Mouse (Mus musculus) forebrain, postnatal 0 days (tissue): ENCODE data around the gene Josd2. TPM values are rescaled to one million over a fixed set of nuclear protein-coding genes. Genes with fewer than 3 reads are reported as not detected.

Experiments used
- ATAC-seq: fragments of 200-750 bp; cut with Nextera tagmentation; 2 replicates; pipeline ENCODE4 v1.8.0; 2017; ENCODE audit warnings: mild to moderate bottlenecking, moderate library complexity
- DNase-seq: peaks from one replicate; pipeline ENCODE4 v3.0.0-alpha.2; 2015
- H3K27ac ChIP-seq: fragments of 300-500 bp; sonication (generic); 2 replicates; pipeline ENCODE4 v1.5.1; 2014; ENCODE audit warnings: low read depth, mild to moderate bottlenecking, antibody characterized with exemption, low read length, moderate library complexity, mixed read lengths
- H3K27me3 ChIP-seq: fragments of 300-500 bp; sonication (generic); 2 replicates; pipeline ENCODE4 v1.6.1; 2014; ENCODE audit warnings: mild to moderate bottlenecking, low read length, mixed read lengths; ENCODE audit not compliant: insufficient read depth
- H3K36me3 ChIP-seq: fragments of 300-500 bp; sonication (generic); 2 replicates; pipeline ENCODE4 v1.6.1; 2014; ENCODE audit warnings: mild to moderate bottlenecking, moderate library complexity; ENCODE audit not compliant: insufficient read depth
- H3K4me1 ChIP-seq: fragments of 300-500 bp; sonication (generic); 2 replicates; pipeline ENCODE4 v1.6.1; 2014; ENCODE audit warnings: antibody characterized with exemption; ENCODE audit not compliant: insufficient read depth
- H3K4me2 ChIP-seq: fragments of 300-500 bp; sonication (generic); 2 replicates; pipeline ENCODE4 v1.6.1; 2014; ENCODE audit warnings: low read depth, mild to moderate bottlenecking, moderate library complexity
- H3K4me3 ChIP-seq: fragments of 300-500 bp; sonication (generic); 2 replicates; pipeline ENCODE4 v1.5.1; 2014; ENCODE audit warnings: low read depth, low read length, mixed read lengths
- H3K9ac ChIP-seq: fragments of 300-500 bp; sonication (generic); 2 replicates; pipeline ENCODE4 v1.6.1; 2014; ENCODE audit warnings: mild to moderate bottlenecking
- H3K9me3 ChIP-seq: fragments of 300-500 bp; sonication (generic); 2 replicates; pipeline ENCODE4 v1.6.1; 2016; ENCODE audit warnings: low read length
- CTCF ChIP-seq: sonication (generic); IDR thresholded peaks from 2 replicates; pipeline ENCODE4 v1.5.1; 2016; ENCODE audit warnings: antibody characterized with exemption, control low read depth, low read depth
- WGBS: fragments of 180-500 bp; shearing (Covaris S2); extraction: QIAGEN DNeasy Blood & Tissue Kit; methylation state at CpG from one replicate; pipeline ENCODE4 v1.1.7; 2014; 5-methylcytosine and 5-hydroxymethylcytosine counted together
- polyA plus RNA-seq: library from polyadenylated mRNA; unstranded; fragments of >200 nt; fragmentation: Nextera tagmentation; extraction: Ambion mirVana; gene quantifications from 2 replicates; pipeline ENCODE4 v1.2.1, GENCODE M21; 2015
- total RNA-seq: library from RNA; depleted of rRNA; stranded (reverse); fragments of >200 nt; gene quantifications from 2 replicates; pipeline ENCODE4 v1.2.3, GENCODE M21; 2014

Josd2 gene
- total and polyA plus RNA-seq, 2 experiments from 2014 or later = 27.6 to 28.6 TPM

DNA sequence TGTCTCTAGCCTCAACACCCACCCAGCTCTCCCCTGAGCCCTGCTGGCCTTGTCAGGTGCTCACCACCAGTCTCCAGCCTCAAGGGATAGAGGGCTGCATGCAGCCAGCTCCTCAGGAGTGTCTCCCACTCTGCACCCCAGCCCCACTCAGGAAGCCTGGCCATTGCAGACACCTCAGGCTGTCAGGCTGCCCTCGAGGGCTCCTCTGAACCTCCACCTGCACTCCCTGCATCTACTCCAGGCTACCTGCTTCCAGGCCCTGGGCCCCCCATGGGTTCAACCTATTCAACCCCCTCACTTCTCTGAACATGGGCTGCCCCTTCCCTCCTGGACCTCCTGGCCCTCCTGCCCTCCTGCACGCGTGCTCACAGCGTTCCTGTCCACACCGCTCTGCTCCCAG, 23.6 kb downstream of the Josd2 start:
- TF ChIP-seq CTCF = no peak

DNA sequence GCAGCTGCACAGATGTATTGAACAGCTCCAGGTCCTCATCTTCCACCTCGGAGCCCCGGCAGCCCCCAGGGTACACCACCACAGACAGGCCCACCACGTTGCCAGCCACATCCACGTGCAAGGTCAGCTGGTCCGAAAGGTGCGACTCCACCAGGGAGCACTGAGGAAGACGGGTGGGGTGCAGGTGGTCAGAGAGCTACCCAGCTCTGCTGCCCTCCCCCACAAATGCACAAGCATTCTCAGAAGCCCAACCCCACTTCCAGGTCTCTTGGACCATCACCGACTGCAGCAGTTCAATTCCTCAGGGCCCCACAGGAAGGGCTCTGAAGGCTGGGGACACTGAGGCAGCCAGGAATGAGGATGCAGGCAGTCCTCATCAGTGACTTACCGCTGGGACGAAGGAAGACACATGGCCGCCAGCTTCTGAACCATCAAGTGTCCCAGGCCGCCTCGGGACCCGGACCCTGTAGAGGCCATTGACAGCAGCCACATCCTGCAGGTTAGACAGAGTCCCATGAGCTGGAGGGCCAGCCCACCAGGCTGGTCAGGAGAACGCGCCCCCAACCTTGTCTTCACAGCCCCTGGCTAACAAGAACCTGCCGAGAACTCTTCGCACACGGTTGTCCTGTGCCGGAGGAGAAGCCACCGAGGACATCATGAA, 24.5 kb downstream of the Josd2 start:
- no peak for DNase-seq
- H3K27ac ChIP-seq = no peak overlapping the region
- H3K4me2 ChIP-seq = no peak overlapping the region
- TF ChIP-seq CTCF = no peak
- WGBS = 94% methylated on average over 21 of the region's 21 CpGs
- no peak for ATAC-seq
- peaks cover 45% of the 10 kb centered on the region for H3K36me3 ChIP-seq
- H3K4me3 ChIP-seq = no peak overlapping the region
- H3K9ac ChIP-seq = no peak overlapping the region
- peaks cover 13% of the 10 kb centered on the region for H3K4me1 ChIP-seq
- no peaks in the 10 kb centered on the region for H3K27me3 ChIP-seq
- H3K9me3 ChIP-seq = no peaks in the 10 kb centered on the region

More for the DNA sequence above, 23.6 kb downstream of the Josd2 start:
- 90% methylated on average over 5 of the region's 5 CpGs for WGBS
- no peak overlapping the region for H3K4me2 ChIP-seq
- no peaks in the 10 kb centered on the region for H3K27me3 ChIP-seq
- peaks cover 12% of the 10 kb centered on the region for H3K4me1 ChIP-seq
- ATAC-seq (no peak), DNase-seq (no peak)
- no peaks in the 10 kb centered on the region for H3K9me3 ChIP-seq
- no peak overlapping the region for H3K9ac ChIP-seq
- peaks cover 45% of the 10 kb centered on the region for H3K36me3 ChIP-seq
- no peak overlapping the region for H3K27ac ChIP-seq
- H3K4me3 ChIP-seq = no peak overlapping the region

DNA sequence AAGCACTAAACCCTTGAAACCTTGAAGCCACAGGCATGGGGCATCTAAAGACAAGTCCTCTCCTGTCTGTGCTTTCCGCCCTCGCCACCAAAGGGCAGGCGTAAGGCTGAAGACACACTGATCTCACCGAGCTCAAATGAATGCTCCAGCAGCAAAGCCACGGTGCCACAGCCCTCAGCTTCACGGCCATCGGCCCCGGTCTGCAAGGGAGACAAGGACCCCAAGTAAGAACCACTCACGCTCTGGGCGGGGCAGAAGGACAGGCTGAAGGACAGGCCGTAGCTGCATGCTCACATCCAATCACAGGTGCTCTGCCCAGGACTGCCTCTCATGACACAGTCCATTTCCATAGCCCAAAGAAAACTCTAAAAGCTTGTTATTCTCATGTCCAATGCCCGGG, 26.9 kb downstream of the Josd2 start:
- TF ChIP-seq CTCF = no peak
- DNase-seq = no peak
- H3K9ac ChIP-seq = 0 out of 2 replicates have a peak overlapping the region, but pooled peaks have one; percentile 98
- H3K4me3 ChIP-seq = no peak overlapping the region
- H3K36me3 ChIP-seq = peaks cover 36% of the 10 kb centered on the region
- WGBS = 93% methylated on average over 12 of the region's 12 CpGs
- no peak overlapping the region for H3K27ac ChIP-seq
- H3K4me1 ChIP-seq = peaks cover 17% of the 10 kb centered on the region
- H3K9me3 ChIP-seq = no peaks in the 10 kb centered on the region
- no peak overlapping the region for H3K4me2 ChIP-seq
- no peaks in the 10 kb centered on the region for H3K27me3 ChIP-seq
- ATAC-seq = no peak

DNA sequence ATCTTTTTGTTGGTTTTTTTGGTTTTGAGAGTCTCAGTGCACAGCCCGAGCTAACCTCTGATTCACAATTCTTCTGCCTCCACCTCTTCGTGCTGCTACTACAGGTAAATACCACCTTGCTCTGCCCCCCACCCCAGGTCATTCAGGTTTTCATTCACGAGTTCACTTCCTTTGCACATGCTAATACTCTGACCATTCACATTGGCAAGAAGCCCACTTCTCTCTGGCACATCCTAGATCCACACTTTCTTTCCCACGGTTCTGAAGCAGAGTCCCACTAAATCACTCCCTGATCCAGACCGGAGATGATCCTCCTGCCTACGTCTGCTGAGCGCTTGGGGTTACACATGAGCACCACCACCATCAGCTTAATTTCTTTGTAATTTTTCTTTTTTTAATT, 27.3 kb downstream of the Josd2 start:
- ATAC-seq (no peak), DNase-seq (no peak)
- Histone ChIP-seq H3K4me3 (peak overlapping the region; percentile 88), H3K4me2 (peak overlapping the region; percentile 70), H3K9ac (peak overlapping the region; percentile 98), H3K9me3 (no peaks in the 10 kb centered on the region), H3K27ac (no peak overlapping the region), H3K4me1 (peaks cover 17% of the 10 kb centered on the region), H3K36me3 (peaks cover 32% of the 10 kb centered on the region), H3K27me3 (no peaks in the 10 kb centered on the region)
- WGBS = 67% methylated on average over 7 of the region's 7 CpGs
- no peak for TF ChIP-seq CTCF

DNA sequence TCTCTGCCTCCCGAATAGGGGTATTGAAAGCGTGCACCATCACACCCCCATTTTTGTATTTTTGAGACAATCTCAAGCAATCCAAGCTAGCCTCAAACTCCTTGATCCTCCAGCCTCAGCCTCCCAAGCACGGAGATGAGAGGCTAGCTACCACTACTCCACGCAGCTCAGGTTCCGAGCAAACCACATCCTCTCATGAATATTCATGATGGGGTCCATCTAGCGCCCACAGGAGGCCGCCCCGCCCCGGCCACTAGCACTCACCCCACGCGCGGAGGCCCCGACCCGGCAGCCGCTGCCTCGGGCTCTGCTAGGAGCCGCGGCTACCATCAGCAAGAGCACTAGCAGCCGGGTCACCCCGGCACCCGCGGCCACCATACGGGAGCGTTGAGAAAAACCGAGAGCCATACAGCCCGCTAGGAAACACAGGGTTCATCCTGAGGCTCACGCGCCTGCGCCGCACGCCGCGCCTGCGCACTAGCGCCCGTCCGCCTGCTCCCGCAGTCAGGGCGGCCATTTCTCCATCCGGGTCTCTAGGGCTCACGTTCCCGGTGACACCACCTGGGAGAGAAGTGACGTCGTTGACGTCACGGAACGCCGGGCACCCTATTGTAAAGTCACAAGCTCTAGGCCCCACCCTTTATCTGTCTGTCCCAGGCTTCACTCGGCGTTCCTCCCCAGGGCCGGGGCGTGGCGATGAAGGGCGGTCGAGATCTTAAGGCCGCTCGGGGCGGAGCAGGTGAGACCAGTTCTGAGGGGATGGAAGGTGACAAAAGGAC, 28.4 kb downstream of the Josd2 start, which contains the start of the genes Emc10 and Fam71e1:
Emc10 (minus strand) TSS at position 538 of the 779 bp plus-strand sequence.
Fam71e1 (plus strand) TSS at position 590 of the 779 bp plus-strand sequence.
- DNase-seq = peak; percentile 100
- under 1% methylated on average over 58 of the region's 58 CpGs for WGBS
- Histone ChIP-seq H3K9ac (peak within 1 kb of the TSS; percentile 98), H3K9me3 (no peaks in the 10 kb centered on the region), H3K4me3 (peak within 1 kb of the TSS; percentile 88), H3K4me2 (peak within 1 kb of the TSS; percentile 70), H3K27me3 (no peaks in the 10 kb centered on the region), H3K4me1 (peaks cover 17% of the 10 kb centered on the region), H3K27ac (peak within 1 kb of the TSS; percentile 99), H3K36me3 (peaks cover 22% of the 10 kb centered on the region)
- peak; percentile 97 for ATAC-seq
- peak; percentile 36; the same call in 1 of the 2 replicates for TF ChIP-seq CTCF

DNA sequence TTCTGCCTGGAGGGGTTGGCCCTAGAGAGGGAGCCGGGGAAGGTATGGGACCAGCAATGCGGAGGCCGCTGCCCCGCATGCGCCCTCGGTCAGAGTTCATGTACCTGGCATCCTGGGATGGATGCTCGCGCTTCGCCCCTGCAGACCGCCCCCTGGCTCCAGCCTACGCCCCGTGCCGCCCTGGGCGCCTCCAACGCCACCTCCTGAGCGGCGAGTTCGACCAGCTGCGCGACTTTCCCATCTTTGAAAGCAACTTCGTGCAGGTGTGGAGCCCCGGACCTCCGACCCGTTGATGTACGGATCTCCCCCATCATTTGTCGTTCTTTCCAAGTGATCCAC, 29.0 kb downstream of the Josd2 start:
- DNase-seq (no peak), ATAC-seq (no peak)
- H3K27me3 ChIP-seq = no peaks in the 10 kb centered on the region
- H3K27ac ChIP-seq = peak overlapping the region; percentile 99
- TF ChIP-seq CTCF = peak; percentile 30
- H3K9me3 ChIP-seq = no peaks in the 10 kb centered on the region
- H3K4me2 ChIP-seq = peak overlapping the region; percentile 70
- peak overlapping the region; percentile 88 for H3K4me3 ChIP-seq
- H3K36me3 ChIP-seq = peaks cover 16% of the 10 kb centered on the region
- under 1% methylated on average over 26 of the region's 26 CpGs for WGBS
- peak overlapping the region; percentile 98 for H3K9ac ChIP-seq
- H3K4me1 ChIP-seq = peaks cover 17% of the 10 kb centered on the region
